Mouse (Mus musculus): ENCODE measurements around the gene Mecr. TPM values are rescaled to one million over a fixed set of nuclear protein-coding genes. Genes with fewer than 3 reads are reported as not detected.

The Mecr gene
- polyA plus RNA-seq, 1 experiment from 2014 or later, result 36.1 TPM

GRCm38 (mm10) chr4:131874567-131874966, 31.3 kb downstream of the Mecr start:
- no peak for ATAC-seq (ENCODE audit: low read depth)
- Histone ChIP-seq H3K27ac (replicated peaks) (peak overlapping the region; percentile 100), H3K4me3 (peak overlapping the region; percentile 96), H3K9me3 (no peaks in the 10 kb centered on the region), H3K36me3 (no peaks in the 10 kb centered on the region), H3K4me1 (replicated peaks) (peaks cover 52% of the 10 kb centered on the region), H3K4me2 (peak overlapping the region; percentile 99), H3K27me3 (no peaks in the 10 kb centered on the region), H3K9ac (peak overlapping the region; percentile 100)
- 4% methylated on average over 11 of the region's 11 CpGs for WGBS

GRCm38 (mm10) chr4:131875242-131875641, 32.0 kb downstream of the Mecr start:
- peaks cover 59% of the 10 kb centered on the region for H3K4me1 ChIP-seq (replicated peaks)
- H3K27me3 ChIP-seq, result no peaks in the 10 kb centered on the region
- 46% methylated on average over 3 of the region's 3 CpGs for WGBS
- no peak for ATAC-seq (ENCODE audit: low read depth)
- peak overlapping the region; percentile 100 for H3K9ac ChIP-seq
- no peaks in the 10 kb centered on the region for H3K9me3 ChIP-seq
- H3K36me3 ChIP-seq, result no peaks in the 10 kb centered on the region
- H3K4me2 ChIP-seq, result peak overlapping the region; percentile 99
- H3K4me3 ChIP-seq, result peak overlapping the region; percentile 96
- H3K27ac ChIP-seq (replicated peaks), result no peak overlapping the region

GRCm38 (mm10) chr4:131876836-131877235, 33.6 kb downstream of the Mecr start:
- 67% methylated on average over 2 of the region's 2 CpGs for WGBS
- H3K27me3 ChIP-seq, result no peaks in the 10 kb centered on the region
- no peak overlapping the region for H3K27ac ChIP-seq (replicated peaks)
- ATAC-seq (ENCODE audit: low read depth), result no peak
- no peak overlapping the region; the same call in 1 of the 2 replicates for H3K4me3 ChIP-seq
- no peaks in the 10 kb centered on the region for H3K36me3 ChIP-seq
- H3K4me1 ChIP-seq (replicated peaks), result peaks cover 72% of the 10 kb centered on the region
- no peaks in the 10 kb centered on the region for H3K9me3 ChIP-seq
- H3K9ac ChIP-seq, result 0 out of 2 replicates have a peak overlapping the region, but pooled peaks have one; percentile 3
- peak overlapping the region; percentile 99 for H3K4me2 ChIP-seq

- H3K4me3 ChIP-seq, result no peak overlapping the region
- no peak overlapping the region for H3K27ac ChIP-seq (replicated peaks)
- H3K36me3 ChIP-seq, result no peaks in the 10 kb centered on the region
- no peaks in the 10 kb centered on the region for H3K27me3 ChIP-seq
- WGBS, result 90% methylated on average over 1 of the region's 1 CpGs
- H3K4me2 ChIP-seq, result no peak overlapping the region
- no peak overlapping the region for H3K9ac ChIP-seq
- ATAC-seq (ENCODE audit: low read depth), result no peak
- no peaks in the 10 kb centered on the region for H3K9me3 ChIP-seq
- peaks cover 77% of the 10 kb centered on the region for H3K4me1 ChIP-seq (replicated peaks)
Observed at GRCm38 (mm10) chr4:131879692-131880091, 36.4 kb downstream of the Mecr start.

DNA sequence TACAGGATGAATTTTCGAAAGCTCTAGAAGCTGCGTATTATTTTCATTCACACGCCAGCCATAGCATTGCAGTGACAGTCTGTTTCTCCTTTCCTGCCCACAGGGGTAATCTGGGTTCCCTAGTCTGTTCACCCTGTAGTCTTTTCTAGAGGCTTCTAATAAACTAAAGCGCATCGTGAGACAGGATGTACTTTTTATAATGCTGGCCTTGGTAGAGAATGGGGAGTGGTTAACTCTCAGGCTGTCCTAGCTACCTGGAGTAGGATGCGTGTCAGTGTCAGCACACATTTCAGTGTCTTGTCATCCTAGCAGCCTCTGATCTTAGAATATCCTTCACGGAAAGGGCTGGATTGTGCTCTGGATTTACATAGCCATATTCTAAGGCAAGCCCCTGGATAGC, 38.0 kb downstream of the Mecr start:
- peaks cover 14% of the 10 kb centered on the region for H3K36me3 ChIP-seq
- no peaks in the 10 kb centered on the region for H3K9me3 ChIP-seq
- no peak overlapping the region for H3K4me2 ChIP-seq
- H3K4me1 ChIP-seq (replicated peaks), result peaks cover 71% of the 10 kb centered on the region
- no peak for ATAC-seq (ENCODE audit: low read depth)
- no peaks in the 10 kb centered on the region for H3K27me3 ChIP-seq
- H3K27ac ChIP-seq (replicated peaks), result no peak overlapping the region
- 90% methylated on average over 7 of the region's 7 CpGs for WGBS
- no peak overlapping the region for H3K4me3 ChIP-seq
- no peak overlapping the region for H3K9ac ChIP-seq

- ATAC-seq (ENCODE audit: low read depth), result no peak
- Histone ChIP-seq H3K4me1 (replicated peaks) (peaks cover 54% of the 10 kb centered on the region), H3K36me3 (peaks cover 22% of the 10 kb centered on the region), H3K27ac (replicated peaks) (no peak overlapping the region), H3K4me2 (no peak overlapping the region), H3K9ac (no peak overlapping the region), H3K9me3 (no peaks in the 10 kb centered on the region), H3K4me3 (no peak overlapping the region), H3K27me3 (no peaks in the 10 kb centered on the region)
- WGBS, result 78% methylated on average over 6 of the region's 6 CpGs
Observed at GRCm38 (mm10) chr4:131883571-131883970, 40.3 kb downstream of the Mecr start.

- Histone ChIP-seq H3K4me3 (no peak overlapping the region), H3K4me2 (no peak overlapping the region), H3K27ac (replicated peaks) (no peak overlapping the region), H3K9ac (no peak overlapping the region), H3K36me3 (peaks cover 22% of the 10 kb centered on the region), H3K9me3 (no peaks in the 10 kb centered on the region), H3K4me1 (replicated peaks) (peaks cover 56% of the 10 kb centered on the region), H3K27me3 (no peaks in the 10 kb centered on the region)
- WGBS, result 83% methylated on average over 6 of the region's 6 CpGs
- no peak for ATAC-seq (ENCODE audit: low read depth)
Observed at GRCm38 (mm10) chr4:131885376-131885775, 42.1 kb downstream of the Mecr start.

GRCm38 (mm10) chr4:131888564-131888963, 45.3 kb downstream of the Mecr start:
- no peaks in the 10 kb centered on the region for H3K27me3 ChIP-seq
- no peak overlapping the region for H3K9ac ChIP-seq
- no peaks in the 10 kb centered on the region for H3K9me3 ChIP-seq
- H3K4me3 ChIP-seq, result no peak overlapping the region
- no peak overlapping the region for H3K4me2 ChIP-seq
- H3K27ac ChIP-seq (replicated peaks), result no peak overlapping the region
- H3K36me3 ChIP-seq, result peaks cover 40% of the 10 kb centered on the region
- ATAC-seq (ENCODE audit: low read depth), result no peak
- 84% methylated on average over 1 of the region's 1 CpGs for WGBS
- peaks cover 34% of the 10 kb centered on the region for H3K4me1 ChIP-seq (replicated peaks)

- ATAC-seq (ENCODE audit: low read depth), result no peak
- Histone ChIP-seq H3K27ac (replicated peaks) (no peak overlapping the region), H3K27me3 (no peaks in the 10 kb centered on the region), H3K4me1 (replicated peaks) (peaks cover 17% of the 10 kb centered on the region), H3K4me3 (no peak overlapping the region), H3K36me3 (peaks cover 49% of the 10 kb centered on the region), H3K9me3 (no peaks in the 10 kb centered on the region), H3K4me2 (no peak overlapping the region), H3K9ac (no peak overlapping the region)
- 90% methylated on average over 3 of the region's 3 CpGs for WGBS
Observed at GRCm38 (mm10) chr4:131890692-131891091, 47.4 kb downstream of the Mecr start.

- Histone ChIP-seq H3K36me3 (peaks cover 82% of the 10 kb centered on the region), H3K4me1 (replicated peaks) (no peaks in the 10 kb centered on the region), H3K9ac (no peak overlapping the region), H3K4me3 (no peak overlapping the region), H3K27me3 (no peaks in the 10 kb centered on the region), H3K9me3 (no peaks in the 10 kb centered on the region), H3K27ac (replicated peaks) (no peak overlapping the region), H3K4me2 (no peak overlapping the region)
- no peak for ATAC-seq (ENCODE audit: low read depth)
- WGBS, result 95% methylated on average over 5 of the region's 5 CpGs
Observed at GRCm38 (mm10) chr4:131897109-131897508, 53.8 kb downstream of the Mecr start.

DNA sequence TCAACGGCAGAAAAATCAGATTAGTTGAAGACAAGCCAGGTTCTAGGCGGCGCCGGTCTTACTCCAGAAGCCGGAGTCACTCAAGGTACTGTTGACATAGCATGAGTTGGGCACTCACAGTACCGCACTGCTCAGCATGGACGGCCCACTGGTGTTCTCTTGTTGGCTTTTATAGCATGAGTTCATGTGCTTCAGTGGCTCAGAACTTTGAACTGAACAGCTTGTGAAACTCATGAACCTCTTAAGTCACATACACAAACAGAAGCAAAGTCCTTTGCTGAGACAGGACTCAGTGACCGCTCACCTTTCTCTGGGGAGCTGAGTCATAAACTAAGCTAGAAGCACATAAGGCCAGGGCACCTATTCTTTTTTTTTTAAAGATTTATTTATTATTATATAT, 54.5 kb downstream of the Mecr start:
- Histone ChIP-seq H3K9me3 (no peaks in the 10 kb centered on the region), H3K36me3 (peaks cover 82% of the 10 kb centered on the region), H3K4me3 (no peak overlapping the region), H3K9ac (no peak overlapping the region), H3K4me1 (replicated peaks) (no peaks in the 10 kb centered on the region), H3K27me3 (no peaks in the 10 kb centered on the region), H3K27ac (replicated peaks) (no peak overlapping the region), H3K4me2 (no peak overlapping the region)
- ATAC-seq (ENCODE audit: low read depth), result no peak
- WGBS, result 94% methylated on average over 8 of the region's 8 CpGs

DNA sequence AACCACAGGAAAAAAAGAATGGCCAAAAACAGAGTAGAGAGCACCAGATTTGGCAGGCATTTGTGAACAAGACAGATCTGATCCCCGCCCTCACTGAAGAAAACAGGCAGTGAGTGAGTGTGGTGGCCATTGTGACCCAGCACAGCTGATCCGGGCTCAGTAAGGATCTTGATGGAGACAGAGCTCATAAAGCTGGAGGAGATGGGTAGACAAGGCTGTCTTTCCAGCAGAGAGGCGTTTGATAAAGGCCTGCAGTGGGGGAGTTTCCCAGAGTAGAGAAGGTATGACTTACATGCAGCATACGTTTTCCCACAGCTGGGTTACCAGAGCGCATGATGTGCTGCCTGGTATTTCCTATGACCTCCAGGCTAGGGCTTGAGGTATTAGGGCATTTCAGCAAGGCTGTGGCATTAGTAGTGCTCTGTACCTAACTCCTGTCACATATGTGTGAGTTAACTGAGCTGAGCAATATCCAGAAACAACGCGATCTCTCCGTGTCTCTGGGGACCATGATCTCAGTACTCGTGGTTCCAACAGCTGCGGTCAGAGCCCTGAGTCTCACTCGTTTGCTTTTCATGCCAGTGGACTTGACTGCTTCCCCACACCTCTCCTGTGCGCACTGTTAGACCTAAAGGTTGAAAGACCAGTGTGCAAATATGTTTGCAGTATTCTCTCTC, 55.4 kb downstream of the Mecr start:
- 79% methylated on average over 12 of the region's 12 CpGs for WGBS

GRCm38 (mm10) chr4:131899180-131899554, 55.9 kb downstream of the Mecr start:
- ATAC-seq (ENCODE audit: low read depth), result no peak
- Histone ChIP-seq H3K9me3 (no peaks in the 10 kb centered on the region), H3K27me3 (no peaks in the 10 kb centered on the region), H3K4me2 (no peak overlapping the region), H3K4me3 (no peak overlapping the region), H3K9ac (no peak overlapping the region), H3K36me3 (peaks cover 76% of the 10 kb centered on the region), H3K27ac (replicated peaks) (no peak overlapping the region), H3K4me1 (replicated peaks) (no peaks in the 10 kb centered on the region)
- 88% methylated on average over 6 of the region's 6 CpGs for WGBS

More for the DNA sequence above, 55.4 kb downstream of the Mecr start:
- no peaks in the 10 kb centered on the region for H3K4me1 ChIP-seq (replicated peaks)
- no peak for ATAC-seq (ENCODE audit: low read depth)
- no peak overlapping the region for H3K4me3 ChIP-seq
- H3K9me3 ChIP-seq, result no peaks in the 10 kb centered on the region
- H3K27me3 ChIP-seq, result no peaks in the 10 kb centered on the region
- H3K9ac ChIP-seq, result no peak overlapping the region
- H3K4me2 ChIP-seq, result no peak overlapping the region
- H3K36me3 ChIP-seq, result peaks cover 76% of the 10 kb centered on the region
- H3K27ac ChIP-seq (replicated peaks), result no peak overlapping the region
